Mouse (Mus musculus) intestine, embryonic 15.5 days (tissue): ENCODE results near the gene Tlk2. TPM values are rescaled to one million over a fixed set of nuclear protein-coding genes. Genes with fewer than 3 reads are reported as not detected.

Experiments
- ATAC-seq: fragments of 200-750 bp; cut with Nextera tagmentation; 2 replicates; pipeline ENCODE4 v1.8.0; 2017; ENCODE audit warnings: moderate TSS enrichment, moderate library complexity
- H3K27ac ChIP-seq: fragments of 300-500 bp; sonication (generic); 2 replicates; pipeline ENCODE4 v1.5.1; 2015; ENCODE audit warnings: mild to moderate bottlenecking, inconsistent platforms
- H3K27me3 ChIP-seq: fragments of 300-500 bp; sonication (generic); replicated peaks from 2 replicates; pipeline ENCODE4 v1.6.1; 2015; ENCODE audit warnings: inconsistent platforms
- H3K36me3 ChIP-seq: fragments of 300-500 bp; sonication (generic); 2 replicates; pipeline ENCODE4 v1.6.1; 2015; ENCODE audit warnings: inconsistent platforms
- H3K4me1 ChIP-seq: fragments of 300-500 bp; sonication (generic); replicated peaks from 2 replicates; pipeline ENCODE4 v1.6.1; 2015; ENCODE audit warnings: inconsistent platforms
- H3K4me2 ChIP-seq: fragments of 300-500 bp; sonication (generic); replicated peaks from 2 replicates; pipeline ENCODE4 v1.6.1; 2015; ENCODE audit warnings: mild to moderate bottlenecking, inconsistent platforms
- H3K4me3 ChIP-seq: fragments of 300-500 bp; sonication (generic); replicated peaks from 2 replicates; pipeline ENCODE4 v1.5.1; 2015; ENCODE audit warnings: inconsistent platforms
- H3K9ac ChIP-seq: fragments of 300-500 bp; sonication (generic); 2 replicates; pipeline ENCODE4 v1.6.1; 2015; ENCODE audit warnings: inconsistent platforms
- H3K9me3 ChIP-seq: fragments of 300-500 bp; sonication (generic); 2 replicates; pipeline ENCODE4 v1.6.1; 2016; ENCODE audit warnings: inconsistent platforms
- WGBS: fragments of 180-500 bp; shearing (Covaris S2); methylation state at CpG from one replicate; pipeline ENCODE4 v1.1.7; 2015; 5-methylcytosine and 5-hydroxymethylcytosine counted together
- polyA plus RNA-seq: library from polyadenylated mRNA; unstranded; fragments of >200 nt; fragmentation: Nextera tagmentation; extraction: Ambion mirVana; gene quantifications from 2 replicates; pipeline ENCODE4 v1.2.1, GENCODE M21; 2015

The Tlk2 gene
- polyA plus RNA-seq, 1 experiment from 2014 or later: 12.7 TPM

DNA sequence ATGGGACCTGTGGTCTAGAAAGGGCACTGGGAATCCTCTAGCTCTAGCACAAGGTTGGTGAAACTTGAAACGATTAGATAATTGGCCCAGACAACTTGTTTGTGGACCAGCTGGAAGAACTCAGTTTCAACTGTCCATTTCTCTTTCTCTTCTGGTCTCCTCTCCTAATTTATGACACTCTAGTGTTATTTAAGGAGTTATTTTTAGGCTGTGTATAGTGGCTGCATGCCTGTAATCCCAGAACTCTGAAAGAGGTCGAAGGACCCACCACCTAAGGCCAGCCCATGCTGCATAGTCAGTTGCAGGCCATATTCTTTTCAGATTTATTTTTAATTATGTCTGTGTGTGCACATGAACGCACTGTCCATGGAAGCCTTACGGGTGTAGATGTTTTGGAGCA lies 916 bp downstream of the Tlk2 start:
- Histone ChIP-seq H3K9me3 (no peaks in the 10 kb centered on the region), H3K9ac (no peak overlapping the region), H3K4me1 (peaks cover 9% of the 10 kb centered on the region), H3K27ac (no peak overlapping the region), H3K36me3 (peaks cover 1% of the 10 kb centered on the region; the same call in 1 of the 2 replicates), H3K4me2 (peak overlapping the region; percentile 85), H3K27me3 (no peaks in the 10 kb centered on the region), H3K4me3 (peak overlapping the region; percentile 95; the same call in 1 of the 2 replicates)
- no peak for ATAC-seq
- 68% methylated on average over 4 of the region's 4 CpGs for WGBS

DNA sequence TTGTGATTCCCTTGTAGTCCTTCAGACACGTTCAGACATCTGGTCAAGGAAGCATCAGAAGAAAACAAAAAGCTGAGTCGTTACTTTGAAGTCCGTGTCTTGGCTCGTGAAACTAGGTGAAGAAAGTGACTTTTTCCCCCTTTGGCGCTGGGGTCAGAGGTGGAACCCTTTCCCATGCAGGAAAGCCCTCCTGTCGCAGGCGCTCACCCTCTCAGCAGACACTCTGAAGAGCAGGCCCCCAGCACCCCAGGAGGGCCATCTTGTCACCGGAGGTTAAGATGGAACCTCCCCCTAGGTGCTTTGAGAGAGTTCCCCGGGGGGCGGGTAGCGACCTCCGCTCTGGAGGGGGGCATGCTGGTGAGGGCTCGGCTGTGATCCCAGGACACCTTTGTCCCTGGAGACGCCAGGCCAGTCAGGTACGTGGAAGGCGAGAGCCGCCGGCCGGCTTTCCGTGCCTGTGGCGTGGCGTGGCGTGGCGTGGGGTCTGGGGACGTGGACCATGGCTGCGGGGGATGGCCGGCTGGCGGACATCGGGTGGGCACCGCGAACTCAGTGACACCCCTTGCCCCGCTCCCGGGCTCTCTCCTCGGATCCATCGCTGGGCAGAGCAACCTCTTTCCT lies 2.0 kb downstream of the Tlk2 start:
- H3K4me2 ChIP-seq: peak overlapping the region; percentile 85
- peak overlapping the region; percentile 95 for H3K4me3 ChIP-seq
- peaks cover 9% of the 10 kb centered on the region for H3K4me1 ChIP-seq
- no peaks in the 10 kb centered on the region for H3K9me3 ChIP-seq
- ATAC-seq: peak; percentile 52
- peaks cover 6% of the 10 kb centered on the region; the same call in 1 of the 2 replicates for H3K36me3 ChIP-seq
- WGBS: under 1% methylated on average over 33 of the region's 35 CpGs
- H3K27me3 ChIP-seq: no peaks in the 10 kb centered on the region
- H3K27ac ChIP-seq: peak overlapping the region; percentile 95
- peak overlapping the region; percentile 99 for H3K9ac ChIP-seq

DNA sequence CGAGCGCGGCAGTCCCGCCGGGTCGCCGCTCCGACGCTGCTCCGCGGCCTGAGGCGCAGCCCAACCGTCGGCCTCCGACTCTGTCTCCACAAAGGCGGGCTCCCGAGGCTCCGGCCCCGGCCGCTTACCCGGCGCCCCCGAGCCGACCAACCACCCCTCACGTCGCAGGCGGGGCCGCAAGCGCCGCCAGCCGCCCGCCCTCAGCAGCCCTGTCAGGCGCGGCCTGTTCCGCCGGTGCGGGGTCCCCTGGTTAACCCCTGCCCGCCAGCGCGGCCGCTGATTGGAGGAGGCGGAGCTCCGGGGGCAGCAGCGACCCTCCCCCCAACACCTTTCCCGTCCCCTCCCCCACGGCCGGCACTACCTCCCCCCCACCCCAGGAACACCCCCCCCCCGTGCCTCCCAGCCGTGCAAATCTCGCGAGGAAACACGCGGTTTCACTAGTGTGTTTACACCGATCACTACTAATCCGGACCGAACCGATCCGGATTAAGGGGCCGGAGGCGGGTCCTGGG lies 2.6 kb downstream of the Tlk2 start:
- peaks cover 6% of the 10 kb centered on the region; the same call in 1 of the 2 replicates for H3K36me3 ChIP-seq
- peak overlapping the region; percentile 85 for H3K4me2 ChIP-seq
- H3K9ac ChIP-seq: peak overlapping the region; percentile 99
- no peaks in the 10 kb centered on the region for H3K27me3 ChIP-seq
- peaks cover 9% of the 10 kb centered on the region for H3K4me1 ChIP-seq
- no peaks in the 10 kb centered on the region for H3K9me3 ChIP-seq
- under 1% methylated on average over 59 of the region's 60 CpGs for WGBS
- peak overlapping the region; percentile 95 for H3K27ac ChIP-seq
- H3K4me3 ChIP-seq: peak overlapping the region; percentile 95
- peak; percentile 98 for ATAC-seq

DNA sequence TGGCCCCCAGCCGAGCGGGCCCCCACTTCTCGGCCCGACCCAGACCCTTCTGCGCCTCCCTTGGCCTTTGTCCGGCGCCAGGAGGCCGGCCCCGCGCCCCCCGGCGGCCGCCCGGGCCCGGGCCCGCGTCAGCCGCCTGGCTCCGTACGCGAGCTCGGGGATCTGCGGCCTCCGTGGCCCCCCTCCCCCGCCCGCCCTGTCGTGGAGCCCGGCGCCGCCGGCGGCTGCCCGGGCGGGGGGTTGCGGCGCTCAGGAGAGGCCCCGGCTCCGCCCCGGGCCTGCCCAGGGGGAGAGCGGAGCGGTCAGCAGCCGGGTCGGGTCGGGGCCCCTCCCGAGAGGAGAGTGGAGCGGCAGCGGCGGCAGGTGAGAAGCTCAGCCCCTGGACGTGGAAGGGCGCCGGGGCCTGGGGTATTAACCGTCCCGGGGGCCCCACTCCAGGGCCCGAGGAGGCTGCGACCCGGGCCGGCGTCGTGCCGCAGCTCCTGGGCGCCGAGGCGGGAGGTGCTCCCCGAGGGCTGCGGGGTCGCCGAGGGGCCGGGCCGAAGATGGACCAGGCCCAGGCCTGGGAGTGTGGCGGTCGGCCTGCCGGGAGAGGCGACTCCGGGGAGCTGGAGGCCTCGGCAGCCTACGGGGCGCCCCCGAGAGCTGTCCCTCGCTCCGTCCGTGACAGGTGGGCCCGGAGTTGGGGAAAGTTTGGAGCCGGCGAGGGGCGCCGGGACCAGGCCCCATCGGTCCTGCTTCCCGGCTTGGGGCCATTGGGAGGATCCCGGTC lies 3.3 kb downstream of the Tlk2 start:
- no peaks in the 10 kb centered on the region for H3K27me3 ChIP-seq
- peaks cover 9% of the 10 kb centered on the region for H3K4me1 ChIP-seq
- peak; percentile 70 for ATAC-seq
- peak overlapping the region; percentile 95 for H3K4me3 ChIP-seq
- peak overlapping the region; percentile 99 for H3K9ac ChIP-seq
- peak overlapping the region; percentile 94 for H3K27ac ChIP-seq
- H3K4me2 ChIP-seq: peak overlapping the region; percentile 85
- WGBS: under 1% methylated on average over 73 of the region's 89 CpGs
- no peaks in the 10 kb centered on the region for H3K9me3 ChIP-seq
- peaks cover 6% of the 10 kb centered on the region; the same call in 1 of the 2 replicates for H3K36me3 ChIP-seq

DNA sequence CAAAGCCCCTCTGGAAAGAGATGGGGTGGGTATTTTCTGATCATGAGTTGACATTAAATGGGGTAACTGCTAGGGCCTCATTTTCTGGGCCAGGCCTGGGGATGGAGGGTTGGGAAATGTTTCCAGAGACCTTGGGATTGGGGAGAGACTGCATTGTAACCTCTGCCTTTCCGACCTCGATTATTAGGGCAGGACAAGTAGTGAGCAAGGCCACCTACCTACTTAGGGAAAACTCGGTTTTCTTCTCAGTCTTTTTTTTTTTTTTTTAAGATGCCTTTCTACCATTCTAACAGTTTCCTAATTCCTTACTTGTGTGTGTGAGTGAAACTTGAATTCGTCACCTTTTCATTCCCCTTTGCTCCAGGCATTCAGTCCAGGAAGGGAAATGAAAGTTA lies 3.9 kb downstream of the Tlk2 start:
- no peaks in the 10 kb centered on the region for H3K9me3 ChIP-seq
- no peaks in the 10 kb centered on the region for H3K27me3 ChIP-seq
- H3K4me2 ChIP-seq: peak overlapping the region; percentile 85
- 5% methylated on average over 4 of the region's 4 CpGs for WGBS
- peak overlapping the region; percentile 95 for H3K4me3 ChIP-seq
- H3K27ac ChIP-seq: peak overlapping the region; percentile 94
- peaks cover 6% of the 10 kb centered on the region; the same call in 1 of the 2 replicates for H3K36me3 ChIP-seq
- H3K9ac ChIP-seq: peak overlapping the region; percentile 99
- no peak for ATAC-seq
- peaks cover 9% of the 10 kb centered on the region for H3K4me1 ChIP-seq

DNA sequence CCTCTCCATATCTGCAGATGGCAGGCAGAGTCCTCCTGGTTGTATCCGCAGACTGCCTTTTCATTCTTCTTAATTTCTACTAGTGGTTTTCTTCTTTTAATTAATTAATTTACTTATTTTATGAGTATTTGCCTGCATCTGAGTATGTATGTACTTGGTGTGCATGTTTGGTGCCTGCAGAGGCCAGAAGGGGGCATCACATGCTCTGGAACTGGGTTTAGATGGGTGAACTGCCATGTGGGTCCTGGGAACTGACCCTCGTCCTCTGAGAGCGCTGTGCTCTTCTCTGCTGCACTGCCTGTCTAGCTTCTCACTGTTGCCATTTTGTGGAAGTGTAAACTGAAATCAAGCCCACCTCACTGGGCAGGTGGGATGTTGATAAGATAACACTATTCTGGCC lies 6.1 kb downstream of the Tlk2 start:
- H3K9ac ChIP-seq: no peak overlapping the region
- H3K9me3 ChIP-seq: no peaks in the 10 kb centered on the region
- peaks cover 11% of the 10 kb centered on the region for H3K36me3 ChIP-seq
- 92% methylated on average over 3 of the region's 3 CpGs for WGBS
- ATAC-seq: no peak
- no peaks in the 10 kb centered on the region for H3K27me3 ChIP-seq
- H3K27ac ChIP-seq: no peak overlapping the region
- no peak overlapping the region for H3K4me2 ChIP-seq
- H3K4me1 ChIP-seq: peaks cover 5% of the 10 kb centered on the region
- no peak overlapping the region for H3K4me3 ChIP-seq

DNA sequence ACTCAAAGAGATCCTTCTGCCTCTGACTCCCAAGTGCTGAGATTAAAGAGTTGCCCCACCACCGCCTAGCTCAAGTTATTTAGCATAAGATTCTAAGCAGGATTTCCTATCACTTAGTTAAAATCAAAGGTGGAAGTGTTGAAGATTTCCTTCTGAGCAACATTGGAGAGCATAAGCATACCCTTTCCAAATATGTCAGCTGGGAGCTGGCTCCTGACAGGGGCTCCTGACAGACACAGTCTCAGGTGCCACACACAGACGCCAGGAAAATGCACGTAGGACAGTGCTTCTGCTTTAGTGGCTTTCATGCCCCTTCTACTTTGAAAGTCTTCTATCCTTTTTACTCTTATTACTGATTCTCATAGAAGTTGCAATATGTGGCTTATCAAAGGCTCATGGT lies 13.6 kb downstream of the Tlk2 start:
- H3K27me3 ChIP-seq: no peaks in the 10 kb centered on the region
- H3K4me1 ChIP-seq: 0 out of 2 replicates have a peak, but pooled peaks cover 3% of the 10 kb centered on the region
- 86% methylated on average over 3 of the region's 3 CpGs for WGBS
- H3K4me2 ChIP-seq: no peak overlapping the region
- no peak overlapping the region for H3K4me3 ChIP-seq
- no peaks in the 10 kb centered on the region for H3K9me3 ChIP-seq
- H3K27ac ChIP-seq: no peak overlapping the region
- no peak overlapping the region for H3K9ac ChIP-seq
- H3K36me3 ChIP-seq: peaks cover 5% of the 10 kb centered on the region; the same call in 1 of the 2 replicates
- ATAC-seq: no peak

DNA sequence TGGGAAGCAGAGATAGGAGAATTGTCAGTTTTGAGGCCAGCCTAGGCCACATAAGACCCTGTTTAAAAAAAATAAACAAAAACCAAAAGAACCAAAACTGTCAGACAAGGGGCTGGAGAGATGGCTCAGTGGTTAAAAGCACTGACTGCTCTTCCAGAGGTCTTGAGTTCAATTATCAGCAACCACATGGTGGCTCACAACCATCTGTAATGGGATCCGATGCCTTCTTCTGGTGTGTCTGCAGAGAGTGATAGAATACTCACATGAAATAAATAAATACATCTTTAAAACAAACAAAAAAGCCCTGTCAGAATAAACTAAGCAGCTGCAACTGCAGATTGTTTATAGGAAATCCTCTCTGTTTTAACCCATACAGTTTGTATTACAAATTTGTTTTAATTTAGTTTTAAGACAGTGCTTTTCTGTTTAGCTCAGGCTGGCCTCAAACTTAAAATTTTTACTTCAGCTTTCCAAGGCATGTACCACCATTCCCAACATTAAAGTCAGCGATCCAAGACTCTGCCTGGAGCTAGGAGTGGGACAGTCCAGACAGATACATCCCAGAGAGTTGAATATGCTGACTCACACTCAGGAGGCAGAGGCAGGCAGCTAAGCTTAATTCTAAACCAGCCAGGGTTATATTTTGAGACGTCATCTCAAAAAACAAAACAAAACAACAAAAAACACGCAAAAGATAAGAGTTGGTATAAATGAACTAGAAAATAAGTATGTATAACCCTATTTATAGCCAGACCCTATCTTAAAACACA lies 18.5 kb downstream of the Tlk2 start:
- Histone ChIP-seq H3K27ac (no peak overlapping the region), H3K4me2 (no peak overlapping the region), H3K36me3 (no peaks in the 10 kb centered on the region), H3K4me1 (0 out of 2 replicates have a peak, but pooled peaks cover 3% of the 10 kb centered on the region), H3K4me3 (no peak overlapping the region), H3K27me3 (no peaks in the 10 kb centered on the region), H3K9ac (no peak overlapping the region), H3K9me3 (no peaks in the 10 kb centered on the region)
- WGBS: 71% methylated on average over 4 of the region's 4 CpGs
- no peak for ATAC-seq

DNA sequence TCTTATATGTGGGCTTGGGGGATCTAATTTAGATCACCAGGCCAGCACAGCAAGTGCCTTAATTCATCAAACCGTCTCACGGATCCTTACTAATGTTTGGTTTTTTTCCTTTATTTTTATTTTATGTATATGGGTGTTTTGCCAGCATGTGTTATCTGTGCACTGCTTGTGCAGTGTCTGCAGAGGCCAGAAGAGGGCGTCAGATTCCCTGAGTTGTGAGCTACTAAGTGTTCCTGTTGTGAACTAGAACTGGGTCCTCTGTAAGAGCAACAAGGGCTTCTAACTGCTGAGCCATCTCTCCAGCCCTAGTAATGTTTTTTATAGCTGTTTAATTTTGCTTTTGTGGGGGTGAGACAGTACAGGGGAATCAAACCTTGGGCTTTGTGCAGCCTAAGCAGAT lies 23.8 kb downstream of the Tlk2 start:
- H3K36me3 ChIP-seq: no peaks in the 10 kb centered on the region
- 0 out of 2 replicates have a peak, but pooled peaks cover 3% of the 10 kb centered on the region for H3K4me1 ChIP-seq
- no peaks in the 10 kb centered on the region for H3K9me3 ChIP-seq
- no peak overlapping the region for H3K27ac ChIP-seq
- H3K27me3 ChIP-seq: no peaks in the 10 kb centered on the region
- no peak overlapping the region for H3K4me2 ChIP-seq
- H3K4me3 ChIP-seq: no peak overlapping the region
- no peak overlapping the region for H3K9ac ChIP-seq
- no peak for ATAC-seq
- WGBS: 58% methylated on average over 3 of the region's 3 CpGs

DNA sequence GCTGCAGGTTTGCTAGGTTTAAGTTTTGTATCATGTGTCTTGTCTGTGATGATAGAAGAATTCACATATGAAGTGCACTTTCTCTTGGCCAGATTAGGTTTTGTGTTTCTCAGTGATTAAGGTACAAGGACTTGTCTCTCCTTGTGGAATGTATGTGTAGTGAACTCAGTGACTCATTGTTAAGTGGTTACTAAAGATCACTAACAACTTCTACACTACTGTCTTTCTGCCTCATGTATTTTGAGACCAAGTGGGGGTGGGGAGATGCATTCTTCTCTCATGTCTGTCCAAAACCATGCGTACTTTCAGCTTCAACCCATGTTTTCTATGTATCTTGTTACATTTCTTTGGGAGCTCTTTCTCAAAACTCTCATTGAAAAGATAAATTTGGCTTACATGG lies 31.4 kb downstream of the Tlk2 start:
- Histone ChIP-seq H3K4me1 (no peaks in the 10 kb centered on the region), H3K27ac (no peak overlapping the region), H3K36me3 (0 out of 2 replicates have a peak, but pooled peaks cover 11% of the 10 kb centered on the region), H3K9me3 (no peaks in the 10 kb centered on the region), H3K4me2 (no peak overlapping the region), H3K4me3 (no peak overlapping the region), H3K27me3 (no peaks in the 10 kb centered on the region), H3K9ac (no peak overlapping the region)
- ATAC-seq: no peak
- 89% methylated on average over 1 of the region's 1 CpGs for WGBS

DNA sequence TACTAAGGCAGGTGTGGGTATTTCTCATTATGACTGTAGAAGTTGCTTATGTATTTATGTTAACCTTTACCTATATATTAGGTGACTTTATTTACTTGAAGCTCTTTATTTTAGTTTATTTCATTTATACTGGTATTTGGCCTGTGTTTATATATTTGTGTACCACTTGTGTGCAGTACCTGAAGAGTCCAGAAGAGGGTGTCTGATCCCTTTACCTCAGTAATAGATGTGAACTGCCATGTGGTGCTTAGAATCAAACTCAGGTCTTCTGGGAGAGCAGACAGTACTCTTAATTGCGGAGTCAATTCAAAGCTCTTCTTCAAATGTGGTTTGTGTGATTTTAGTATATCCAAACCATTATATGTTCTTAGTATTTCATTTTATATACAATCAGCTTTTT lies 35.6 kb downstream of the Tlk2 start:
- Histone ChIP-seq H3K9me3 (no peaks in the 10 kb centered on the region), H3K4me3 (no peak overlapping the region), H3K4me2 (no peak overlapping the region), H3K36me3 (0 out of 2 replicates have a peak, but pooled peaks cover 8% of the 10 kb centered on the region), H3K4me1 (no peaks in the 10 kb centered on the region), H3K27ac (no peak overlapping the region), H3K9ac (no peak overlapping the region), H3K27me3 (no peaks in the 10 kb centered on the region)
- no peak for ATAC-seq
- 97% methylated on average over 1 of the region's 1 CpGs for WGBS

DNA sequence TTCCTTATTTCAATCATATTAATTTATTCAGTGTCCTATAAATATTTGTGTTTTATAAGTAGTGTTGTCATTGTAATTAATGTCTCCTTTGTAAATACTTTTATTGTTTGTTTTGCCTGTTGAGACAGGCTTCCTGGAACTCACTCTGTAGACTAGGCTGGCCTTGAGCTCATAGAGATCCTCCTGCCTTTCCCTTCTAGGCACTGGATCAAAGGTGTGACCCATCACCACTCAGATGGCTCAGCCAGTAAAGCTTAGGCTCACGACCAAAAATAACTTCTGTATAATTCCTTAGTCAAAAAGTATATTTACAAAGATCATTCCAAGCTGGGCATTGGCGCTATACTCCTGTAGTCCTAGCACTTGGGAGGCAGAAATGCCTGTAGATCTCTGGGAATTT lies 39.2 kb downstream of the Tlk2 start:
- H3K36me3 ChIP-seq: 0 out of 2 replicates have a peak, but pooled peaks cover 9% of the 10 kb centered on the region

More for the DNA sequence above, 39.2 kb downstream of the Tlk2 start:
- H3K4me3 ChIP-seq: no peak overlapping the region
- no peak overlapping the region for H3K4me2 ChIP-seq
- H3K9ac ChIP-seq: no peak overlapping the region
- ATAC-seq: no peak
- no peaks in the 10 kb centered on the region for H3K27me3 ChIP-seq
- WGBS: 52% methylated on average over 2 of the region's 2 CpGs
- no peaks in the 10 kb centered on the region for H3K4me1 ChIP-seq
- no peaks in the 10 kb centered on the region for H3K9me3 ChIP-seq
- no peak overlapping the region for H3K27ac ChIP-seq
